Mouse (Mus musculus) sigmoid colon, adult 10 weeks (tissue): ENCODE measurements around the gene Olfr510. TPM values are rescaled to one million over a fixed set of nuclear protein-coding genes. Genes with fewer than 3 reads are reported as not detected.

Experiments
- polyA plus RNA-seq: library from polyadenylated mRNA; stranded (reverse); fragments of 350-450 nt; fragmentation: Illumina TruSeq; extraction: RNeasy Lipid Tissue Mini Kit (QIAGEN cat#74804); gene quantifications from one replicate; pipeline ENCODE4 v1.2.3, GENCODE M21; 2014; ENCODE audit warnings: low read depth, low replicate concordance

The Olfr510 gene
- not detected for polyA plus RNA-seq

GRCm38 (mm10) chr7:108666118-108666517, at the start of gene Olfr510:
Gene Olfr510 (plus strand): TSS chr7:108666418.

GRCm38 (mm10) chr7:108621514-108621913, 44.7 kb upstream of the Olfr510 start, which contains the start of gene Olfr507:
Gene Olfr507 (plus strand): TSS chr7:108621814.

GRCm38 (mm10) chr7:108629694-108630093, 36.5 kb upstream of the Olfr510 start, which contains the start of gene Olfr508:
Gene Olfr508 (plus strand): TSS chr7:108629994.

GRCm38 (mm10) chr7:108651806-108652205, 14.4 kb upstream of the Olfr510 start, which contains the start of gene Olfr509:
Gene Olfr509 (minus strand): TSS chr7:108651906.

GRCm38 (mm10) chr7:108713020-108713419, 46.8 kb downstream of the Olfr510 start, which contains the start of gene Olfr512:
Gene Olfr512 (plus strand): TSS chr7:108713320.

Other genes starting within 250 kb of the Olfr510 start
- not detected for gene Olfr497, start 246.0 kb upstream of the Olfr510 start, polyA plus RNA-seq
- gene Olfr498, start 201.1 kb upstream of the Olfr510 start, polyA plus RNA-seq = not detected
- gene Olfr502, start 141.4 kb upstream of the Olfr510 start, polyA plus RNA-seq = not detected
- gene Olfr503, start 121.9 kb upstream of the Olfr510 start, polyA plus RNA-seq = not detected
- gene Olfr504, start 100.6 kb upstream of the Olfr510 start, polyA plus RNA-seq = not detected
- gene Olfr506, start 55.6 kb upstream of the Olfr510 start, polyA plus RNA-seq = not detected
- not detected for gene Olfr507, start 44.6 kb upstream of the Olfr510 start, polyA plus RNA-seq
- not detected for gene Olfr508, start 36.4 kb upstream of the Olfr510 start, polyA plus RNA-seq
- gene Olfr509, start 14.5 kb upstream of the Olfr510 start, polyA plus RNA-seq = not detected
- gene Olfr512, start 46.9 kb downstream of the Olfr510 start, polyA plus RNA-seq = not detected
- gene Olfr513, start 84.6 kb downstream of the Olfr510 start, polyA plus RNA-seq = not detected
- not detected for gene Olfr514, start 159.6 kb downstream of the Olfr510 start, polyA plus RNA-seq
- not detected for gene Olfr516, start 184.1 kb downstream of the Olfr510 start, polyA plus RNA-seq
- gene Olfr517, start 206.0 kb downstream of the Olfr510 start, polyA plus RNA-seq = not detected
- gene Olfr518, start 218.6 kb downstream of the Olfr510 start, polyA plus RNA-seq = not detected
- gene Olfr519, start 228.0 kb downstream of the Olfr510 start, polyA plus RNA-seq = not detected